Mouse (Mus musculus) B cell, adult (primary cell): ENCODE data around the gene Btbd35f18. TPM values are rescaled to one million over a fixed set of nuclear protein-coding genes. Genes with fewer than 3 reads are reported as not detected.

Source experiments
- total RNA-seq: library from RNA; stranded (reverse); gene quantifications from 4 replicates; pipeline ENCODE4 v1.2.4, GENCODE M21; 2023; ENCODE audit not compliant: inconsistent age

Btbd35f18 gene
- not detected in 4 replicates for total RNA-seq

GRCm38 (mm10) chrX:3699933-3700332 is at the start of gene Btbd35f18:
Btbd35f18 (plus strand) TSS chrX:3700233.

Other genes starting within 250 kb of the Btbd35f18 start
- gene Btbd35f10, start 52.7 kb downstream of the Btbd35f18 start, total RNA-seq, result not detected in 4 replicates